Mouse (Mus musculus): ENCODE results near the gene Slc48a1.

- TF ChIP-seq CTCF (IDR thresholded peaks at IDR 0.05; ENCODE audit: borderline replicate concordance, insufficient read depth, low read depth, low read length) (no peak), POLR2A (IDR thresholded peaks at IDR 0.05; ENCODE audit: borderline replicate concordance, insufficient read depth, low read length) (no peak)
Measured at GRCm38 (mm10) chr15:97743210-97743609, 35.1 kb upstream of the Slc48a1 start.
